Mouse (Mus musculus) embryo, embryonic 10.5 days (tissue): ENCODE measurements around the gene Irx6.

Experiments
- DNase-seq: peaks from one replicate; pipeline ENCODE4 v3.0.0-alpha.2; 2015; ENCODE audit warnings: low spot score

Gene Irx6

GRCm38 (mm10) chr8:92674244-92675128, at the start of gene Irx6:
Irx6 (plus strand) TSS chr8:92674288.
- peak; percentile 54 for DNase-seq

- no peak for DNase-seq
Observed at GRCm38 (mm10) chr8:92628711-92629650, 45.1 kb upstream of the Irx6 start.

- DNase-seq = no peak
Observed at GRCm38 (mm10) chr8:92633199-92633598, 40.9 kb upstream of the Irx6 start.

GRCm38 (mm10) chr8:92640820-92641219, 33.3 kb upstream of the Irx6 start:
- no peak for DNase-seq

- DNase-seq = peak; percentile 79
Observed at GRCm38 (mm10) chr8:92646637-92647036, 27.5 kb upstream of the Irx6 start.

DNA sequence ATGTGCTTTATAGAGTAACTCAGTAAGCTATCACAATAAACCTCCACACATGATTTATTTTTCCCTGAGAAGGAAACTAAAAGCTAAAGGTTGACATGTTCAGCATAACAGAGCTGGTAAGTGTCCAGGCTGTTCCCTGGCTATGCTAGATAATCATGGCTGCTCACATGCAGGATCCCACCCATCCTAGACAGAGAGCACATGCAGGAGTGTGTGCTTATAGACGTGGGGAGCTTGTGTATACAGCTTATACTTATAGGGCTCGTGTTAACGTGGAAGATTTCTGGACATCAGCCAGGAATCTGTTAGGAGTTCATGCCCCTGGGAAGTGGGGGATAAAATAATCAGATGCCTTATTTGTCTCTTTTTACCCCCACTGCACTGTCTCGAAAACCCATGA, 9.9 kb upstream of the Irx6 start:
- no peak for DNase-seq

DNA sequence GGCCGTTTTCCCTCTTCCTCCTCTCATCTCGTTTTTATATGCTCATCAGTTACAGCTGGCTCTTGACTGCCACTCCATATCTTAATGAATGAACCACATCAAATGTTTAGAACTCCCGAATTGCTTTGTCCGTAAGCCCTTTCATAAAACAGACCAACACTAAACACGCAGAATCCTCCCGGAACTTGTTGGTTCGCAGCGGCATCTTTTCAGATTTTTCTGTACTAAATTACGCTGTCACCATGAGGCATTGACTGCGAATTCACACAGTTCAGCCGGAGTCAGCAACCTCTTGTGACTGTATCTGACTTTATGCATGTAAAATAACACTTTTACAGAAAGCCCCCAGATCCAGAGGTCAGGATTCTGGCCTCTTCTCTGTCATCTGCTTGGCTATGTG, 3.9 kb upstream of the Irx6 start:
- no peak for DNase-seq

- no peak for DNase-seq
Observed at GRCm38 (mm10) chr8:92670656-92671195, 3.4 kb upstream of the Irx6 start.

GRCm38 (mm10) chr8:92671892-92672291, 2.2 kb upstream of the Irx6 start:
- no peak for DNase-seq

DNA sequence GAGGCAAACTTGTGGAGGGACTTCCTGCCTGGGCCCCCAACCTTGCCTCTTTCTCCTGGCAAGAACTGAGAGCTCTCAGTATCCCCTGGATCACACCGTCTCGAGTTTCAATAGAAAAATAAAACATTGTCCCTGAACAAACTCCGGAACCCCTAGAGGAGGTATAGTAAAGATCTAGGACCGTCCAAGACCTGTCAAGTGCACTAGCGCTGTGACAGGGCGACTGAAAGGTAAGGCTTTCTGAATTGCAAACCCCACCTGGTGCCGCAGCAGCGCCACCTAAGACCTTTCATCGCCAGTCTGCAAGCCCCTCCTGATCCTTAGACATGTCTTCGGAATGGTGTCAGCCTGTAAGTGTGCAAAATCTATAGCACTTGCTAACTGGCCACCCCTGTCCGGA, 987 bp upstream of the Irx6 start:
- DNase-seq = no peak

GRCm38 (mm10) chr8:92673555-92674243, 389 bp upstream of the Irx6 start:
- DNase-seq = peak; percentile 79

DNA sequence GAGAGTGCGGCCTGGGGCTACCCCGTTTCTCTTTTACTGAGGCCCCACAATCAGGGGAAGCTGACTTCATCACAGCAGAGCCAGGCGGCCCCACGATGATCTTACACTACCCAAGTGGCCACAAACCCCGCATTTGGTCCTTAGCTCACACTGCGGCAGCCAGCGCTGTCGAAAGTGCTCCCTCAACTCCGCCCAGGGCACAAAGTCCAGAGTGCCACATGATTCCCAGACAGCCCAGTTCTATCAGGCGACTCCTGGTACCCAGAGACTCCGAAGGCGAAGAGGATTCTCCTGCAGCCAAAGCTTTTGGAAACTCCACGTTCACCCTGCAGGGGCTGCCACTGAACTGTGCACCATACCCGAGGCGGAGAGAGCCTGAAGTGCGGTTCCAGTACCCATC, 4.3 kb downstream of the Irx6 start:
- peak; percentile 23 for DNase-seq

DNA sequence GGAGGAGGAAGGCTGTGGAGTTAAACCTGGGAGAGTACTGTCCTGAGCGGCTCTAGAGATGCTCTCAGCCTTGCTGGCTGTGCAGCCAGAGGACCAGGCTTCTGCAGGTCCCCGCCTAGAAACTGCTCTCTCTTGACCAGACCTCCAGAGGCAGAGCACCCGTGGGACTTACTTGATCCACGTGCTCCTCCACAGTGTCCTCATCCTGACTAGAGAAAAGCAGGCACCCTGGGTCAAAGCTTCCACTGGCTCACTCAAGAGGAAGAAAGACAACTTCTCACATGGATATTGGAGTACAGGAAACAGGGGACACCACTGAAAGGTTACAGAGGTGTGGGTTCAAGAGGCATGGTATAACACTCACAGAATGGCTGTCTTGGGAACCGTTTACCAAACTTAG, 23.3 kb downstream of the Irx6 start:
- DNase-seq = no peak

- DNase-seq = no peak
Observed at GRCm38 (mm10) chr8:92698411-92698810, 24.3 kb downstream of the Irx6 start.

GRCm38 (mm10) chr8:92699922-92700540, 25.9 kb downstream of the Irx6 start:
- no peak for DNase-seq

DNA sequence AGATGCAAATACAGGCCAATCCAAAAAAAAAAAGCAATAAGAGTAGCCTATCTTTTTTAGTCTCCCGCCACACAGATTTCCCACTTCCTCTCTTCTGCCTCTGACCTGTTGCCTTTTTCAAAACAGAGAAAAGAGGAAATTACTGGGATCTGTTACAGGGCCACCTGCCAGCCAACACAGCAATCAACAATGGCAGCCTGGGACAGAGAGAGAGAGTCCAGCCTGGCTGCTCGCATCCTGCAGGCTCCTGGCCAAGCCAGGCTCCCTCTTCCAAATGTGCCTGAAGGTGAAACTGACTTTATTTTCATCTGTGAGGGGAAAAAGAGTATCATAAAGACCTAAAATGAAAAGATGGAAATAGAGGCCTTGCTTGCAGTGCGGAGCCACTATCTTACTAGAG, 29.3 kb downstream of the Irx6 start:
- no peak for DNase-seq

- no peak for DNase-seq
Observed at GRCm38 (mm10) chr8:92706311-92706710, 32.2 kb downstream of the Irx6 start.

DNA sequence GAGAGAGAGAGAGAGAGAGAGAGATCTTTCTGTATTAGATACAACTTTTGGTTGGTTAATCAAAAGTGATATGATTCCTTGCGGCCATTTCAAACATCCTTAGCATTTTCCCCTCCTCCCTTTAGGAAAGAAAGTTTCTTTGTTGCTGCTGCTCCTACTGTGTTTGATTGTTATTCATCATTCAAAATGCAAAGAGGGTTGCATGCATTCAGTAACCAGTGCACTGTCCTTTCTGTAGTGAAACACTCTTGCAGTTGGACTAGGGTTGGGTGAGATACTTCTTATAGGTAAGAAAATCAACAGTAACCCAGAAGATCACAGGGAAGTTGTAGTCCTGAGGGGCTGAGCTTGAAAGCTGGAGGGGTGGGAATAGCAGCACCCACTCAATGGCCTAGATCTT, 39.2 kb downstream of the Irx6 start:
- DNase-seq = no peak

DNA sequence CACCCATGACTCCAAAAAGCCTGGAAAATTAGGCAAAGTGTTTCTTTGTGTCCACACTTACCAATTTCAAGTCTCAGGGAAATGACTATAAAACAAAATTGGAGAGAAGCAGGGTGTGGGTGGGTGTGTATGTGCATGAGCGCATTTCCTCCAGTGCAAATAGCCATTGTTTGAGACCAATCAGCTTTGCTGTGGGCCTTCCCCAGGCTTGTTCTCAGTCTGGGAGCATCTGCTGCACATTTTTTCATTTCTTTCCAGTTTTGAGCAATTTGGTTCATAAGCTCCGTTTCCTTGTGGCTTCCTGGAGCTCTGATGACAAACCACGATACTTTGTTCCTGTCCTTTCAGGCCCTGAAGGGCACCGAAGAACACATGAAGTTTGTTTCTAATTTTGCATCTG, 43.3 kb downstream of the Irx6 start:
- no peak for DNase-seq

DNA sequence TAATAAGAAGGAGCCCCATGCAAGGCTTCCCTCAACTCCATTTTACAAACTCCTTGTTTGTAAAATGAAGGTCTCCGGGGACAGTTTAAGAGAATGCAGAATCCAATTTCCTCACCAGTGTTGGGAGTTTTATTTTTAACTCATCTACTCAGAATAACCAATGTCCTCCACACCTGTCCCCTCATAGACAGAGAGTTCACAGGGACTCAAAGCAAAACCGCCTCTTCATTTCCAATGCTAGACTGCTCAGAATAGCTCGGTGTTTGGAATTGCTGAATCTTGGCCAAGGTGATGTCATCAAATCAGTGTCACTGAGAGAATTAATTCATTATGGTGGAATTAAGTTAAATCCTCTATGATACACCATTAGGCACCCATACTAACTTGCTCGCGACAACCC, 44.0 kb downstream of the Irx6 start:
- no peak for DNase-seq

DNA sequence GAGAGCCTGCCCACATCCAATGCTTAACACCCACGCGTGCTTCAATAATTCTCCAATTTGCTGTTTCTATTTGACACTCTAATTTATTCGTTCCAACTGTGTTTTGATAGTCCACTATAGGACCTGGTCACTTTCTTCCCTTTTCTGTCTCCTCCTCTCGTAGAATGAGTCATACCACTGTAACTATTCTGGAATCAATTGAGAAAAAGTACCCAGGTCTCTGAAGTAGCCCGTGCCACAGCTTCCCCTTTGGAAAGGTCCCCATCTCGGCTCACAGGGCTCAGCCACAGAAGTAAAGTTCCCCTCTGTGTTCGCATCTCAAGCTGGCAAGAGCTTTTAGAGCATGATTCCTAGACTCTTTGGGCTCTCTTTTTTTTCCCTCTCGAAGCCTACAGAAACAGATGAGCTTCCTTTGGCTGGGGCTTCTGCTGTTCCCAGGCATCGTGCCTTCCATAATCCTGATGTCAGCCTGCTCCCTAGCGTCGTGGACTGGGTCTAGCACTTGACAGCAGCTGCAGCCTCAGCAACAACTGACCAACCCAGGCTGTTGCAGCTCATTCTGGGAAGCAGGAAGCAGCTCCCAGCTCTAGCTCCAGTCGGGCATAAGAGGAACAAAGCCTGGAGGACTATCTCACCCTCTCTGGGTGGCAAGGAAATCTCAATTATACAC, 47.3 kb downstream of the Irx6 start:
- DNase-seq = peak; percentile 85
